Mouse (Mus musculus) heart, postnatal 4 days (tissue): Measurements from ENCODE around the gene Hnrnpul1. TPM values are rescaled to one million over a fixed set of nuclear protein-coding genes. Genes with fewer than 3 reads are reported as not detected.

Experiments
- total RNA-seq, 2 experiments: library from RNA; stranded (reverse); gene quantifications; 2 replicates each; pipeline ENCODE4 v1.2.3; 2021

Gene Hnrnpul1
- total RNA-seq, 2 experiments from 2014 or later: 147 to 149 TPM

Other genes starting within 250 kb of the Hnrnpul1 start
- gene Ceacam2, start 214.9 kb downstream of the Hnrnpul1 start, total RNA-seq: 1 to 10 TPM in 1 of 2 experiments, under 1 TPM in 1; 0.95 to 1.1 TPM
- not detected for gene Erich4, start 138.9 kb downstream of the Hnrnpul1 start, total RNA-seq
- 10 to 100 TPM; 46.1 to 49.5 TPM for gene Dmac2, start 135.3 kb downstream of the Hnrnpul1 start, total RNA-seq
- gene B3gnt8, start 128.1 kb downstream of the Hnrnpul1 start, total RNA-seq: 1 to 10 TPM; 2.2 to 3.0 TPM
- gene Bckdha, start 95.8 kb downstream of the Hnrnpul1 start, total RNA-seq: 10 to 100 TPM; 46.7 to 59.4 TPM
- 10 to 100 TPM; 18.8 to 19.6 TPM for gene Exosc5, start 95.6 kb downstream of the Hnrnpul1 start, total RNA-seq
- gene Tmem91, start 79.6 kb downstream of the Hnrnpul1 start, total RNA-seq: under 1 TPM in 1 of 2 experiments, not detected in 1; 0.56 TPM
- gene B9d2, start 74.0 kb downstream of the Hnrnpul1 start, total RNA-seq: 10 to 100 TPM; 15.5 to 16.4 TPM
- gene Tgfb1, start 67.8 kb downstream of the Hnrnpul1 start, total RNA-seq: 10 to 100 TPM; 40.9 to 42.4 TPM
- 10 to 100 TPM; 42.9 to 44.9 TPM for gene Ccdc97, start 35.7 kb downstream of the Hnrnpul1 start, total RNA-seq
- gene Axl, start 33.9 kb upstream of the Hnrnpul1 start, total RNA-seq: 10 to 100 TPM; 79.5 to 90.3 TPM
- 1 to 10 TPM; 7.5 to 8.7 TPM for gene Cyp2s1, start 62.2 kb upstream of the Hnrnpul1 start, total RNA-seq
- under 1 TPM; 0.31 to 0.45 TPM for gene Cyp2b10, start 142.9 kb upstream of the Hnrnpul1 start, total RNA-seq